Mouse (Mus musculus) midbrain, embryonic 14.5 days (tissue): ENCODE data around the gene 1700092M07Rik. TPM values are rescaled to one million over a fixed set of nuclear protein-coding genes. Genes with fewer than 3 reads are reported as not detected.

Source experiments
- ATAC-seq: fragments of 200-750 bp; cut with Nextera tagmentation; 2 replicates; pipeline ENCODE4 v1.8.0; 2017; ENCODE audit warnings: moderate number of reproducible peaks, moderate library complexity; ENCODE audit not compliant: low FRiP score, low TSS enrichment
- DNase-seq: peaks from one replicate; pipeline ENCODE4 v3.0.0-alpha.2; 2015
- H3K27ac ChIP-seq: fragments of 300-500 bp; sonication (generic); replicated peaks from 2 replicates; pipeline ENCODE4 v1.5.1; 2014; ENCODE audit warnings: mild to moderate bottlenecking, low read depth, low read length, moderate library complexity
- H3K27me3 ChIP-seq: fragments of 300-500 bp; sonication (generic); 2 replicates; pipeline ENCODE4 v1.6.1; 2014; ENCODE audit warnings: low read length, control low read depth, mixed read lengths; ENCODE audit not compliant: control insufficient read depth, insufficient read depth
- H3K36me3 ChIP-seq: fragments of 300-500 bp; sonication (generic); 2 replicates; pipeline ENCODE4 v1.6.1; 2014; ENCODE audit warnings: low read length, control low read depth; ENCODE audit not compliant: control insufficient read depth, insufficient read depth
- H3K4me1 ChIP-seq: fragments of 300-500 bp; sonication (generic); 2 replicates; pipeline ENCODE4 v1.6.1; 2014; ENCODE audit warnings: mild to moderate bottlenecking, antibody characterized with exemption, low read length, control low read depth; ENCODE audit not compliant: control insufficient read depth, insufficient read depth
- H3K4me2 ChIP-seq: fragments of 300-500 bp; sonication (generic); 2 replicates; pipeline ENCODE4 v1.6.1; 2014; ENCODE audit warnings: mild to moderate bottlenecking, low read length, moderate library complexity
- H3K4me3 ChIP-seq: fragments of 300-500 bp; sonication (generic); replicated peaks from 2 replicates; pipeline ENCODE4 v1.5.1; 2014; ENCODE audit warnings: low read depth, low read length
- H3K9ac ChIP-seq: fragments of 300-500 bp; sonication (generic); replicated peaks from 2 replicates; pipeline ENCODE4 v1.6.1; 2014; ENCODE audit warnings: mild to moderate bottlenecking, low read length, moderate library complexity
- H3K9me3 ChIP-seq: fragments of 300-500 bp; sonication (generic); 2 replicates; pipeline ENCODE4 v1.6.1; 2016; ENCODE audit warnings: low read length, control low read depth, mixed read lengths; ENCODE audit not compliant: control insufficient read depth
- WGBS: fragments of 180-500 bp; shearing (Covaris S2); extraction: QIAGEN DNeasy Blood & Tissue Kit; methylation state at CpG from one replicate; pipeline ENCODE4 v1.1.7; 2014; 5-methylcytosine and 5-hydroxymethylcytosine counted together
- polyA plus RNA-seq: library from polyadenylated mRNA; unstranded; fragments of >200 nt; fragmentation: Nextera tagmentation; extraction: Ambion mirVana; gene quantifications from 2 replicates; pipeline ENCODE4 v1.2.1, GENCODE M21; 2014

The 1700092M07Rik gene
- polyA plus RNA-seq, 1 experiment from 2014 or later: 1.1 TPM

GRCm38 (mm10) chr19:8722559-8722906 lies 18.0 kb upstream of the 1700092M07Rik start:
- Histone ChIP-seq H3K27ac (peak overlapping the region; percentile 95), H3K4me3 (peak overlapping the region; percentile 56), H3K27me3 (no peaks in the 10 kb centered on the region), H3K9me3 (no peaks in the 10 kb centered on the region), H3K36me3 (peaks cover 28% of the 10 kb centered on the region), H3K9ac (peak overlapping the region; percentile 92), H3K4me1 (peaks cover 33% of the 10 kb centered on the region), H3K4me2 (peak overlapping the region; percentile 84)
- WGBS: 2% methylated on average over 5 of the region's 5 CpGs
- DNase-seq (no peak), ATAC-seq (0 out of 2 replicates have a peak, but pooled peaks have one; percentile 0)

GRCm38 (mm10) chr19:8722907-8723573 lies 17.5 kb upstream of the 1700092M07Rik start, which contains the start of gene Slc3a2:
Slc3a2 (minus strand) TSS chr19:8723369.
- H3K27ac ChIP-seq: peak within 1 kb of the TSS; percentile 95
- peak; percentile 96 for ATAC-seq
- no peaks in the 10 kb centered on the region for H3K27me3 ChIP-seq
- WGBS: under 1% methylated on average over 50 of the region's 50 CpGs
- H3K9me3 ChIP-seq: no peaks in the 10 kb centered on the region
- peaks cover 28% of the 10 kb centered on the region for H3K36me3 ChIP-seq
- H3K4me2 ChIP-seq: peak within 1 kb of the TSS; percentile 84
- peak; percentile 99 for DNase-seq
- peak within 1 kb of the TSS; percentile 56 for H3K4me3 ChIP-seq
- peak within 1 kb of the TSS; percentile 92 for H3K9ac ChIP-seq
- H3K4me1 ChIP-seq: peaks cover 33% of the 10 kb centered on the region

- no peaks in the 10 kb centered on the region for H3K27me3 ChIP-seq
- DNase-seq: peak; percentile 47
- peaks cover 33% of the 10 kb centered on the region for H3K4me1 ChIP-seq
- no peaks in the 10 kb centered on the region for H3K9me3 ChIP-seq
- WGBS: under 1% methylated on average over 20 of the region's 20 CpGs
- peak overlapping the region; percentile 46 for H3K27ac ChIP-seq
- H3K9ac ChIP-seq: peak overlapping the region; percentile 75
- no peak for ATAC-seq
- H3K4me3 ChIP-seq: peak overlapping the region; percentile 56
- H3K4me2 ChIP-seq: peak overlapping the region; percentile 84
- peaks cover 28% of the 10 kb centered on the region for H3K36me3 ChIP-seq
Observed at GRCm38 (mm10) chr19:8723574-8724346, 16.8 kb upstream of the 1700092M07Rik start.

GRCm38 (mm10) chr19:8724392-8724791 lies 16.1 kb upstream of the 1700092M07Rik start:
- H3K9me3 ChIP-seq: no peaks in the 10 kb centered on the region
- no peak overlapping the region for H3K27ac ChIP-seq
- H3K4me2 ChIP-seq: peak overlapping the region; percentile 84
- no peak for DNase-seq
- ATAC-seq: no peak
- H3K9ac ChIP-seq: peak overlapping the region; percentile 75
- H3K36me3 ChIP-seq: peaks cover 28% of the 10 kb centered on the region
- peak overlapping the region; percentile 56 for H3K4me3 ChIP-seq
- peaks cover 33% of the 10 kb centered on the region for H3K4me1 ChIP-seq
- WGBS: 3% methylated on average over 2 of the region's 2 CpGs
- no peaks in the 10 kb centered on the region for H3K27me3 ChIP-seq

- peak overlapping the region; percentile 56 for H3K4me3 ChIP-seq
- no peak overlapping the region for H3K27ac ChIP-seq
- ATAC-seq (no peak), DNase-seq (no peak)
- peak overlapping the region; percentile 75; the same call in 1 of the 2 replicates for H3K9ac ChIP-seq
- peaks cover 33% of the 10 kb centered on the region for H3K4me1 ChIP-seq
- H3K27me3 ChIP-seq: no peaks in the 10 kb centered on the region
- no peaks in the 10 kb centered on the region for H3K9me3 ChIP-seq
- H3K4me2 ChIP-seq: peak overlapping the region; percentile 84
- peaks cover 28% of the 10 kb centered on the region for H3K36me3 ChIP-seq
- WGBS: 51% methylated on average over 4 of the region's 4 CpGs
Observed at GRCm38 (mm10) chr19:8725081-8725613, 15.4 kb upstream of the 1700092M07Rik start.

GRCm38 (mm10) chr19:8726609-8727390 lies 13.7 kb upstream of the 1700092M07Rik start:
- H3K4me3 ChIP-seq: no peak overlapping the region
- 19% methylated on average over 3 of the region's 3 CpGs for WGBS
- DNase-seq: no peak
- H3K27me3 ChIP-seq: no peaks in the 10 kb centered on the region
- H3K27ac ChIP-seq: no peak overlapping the region
- no peak overlapping the region for H3K4me2 ChIP-seq
- peaks cover 27% of the 10 kb centered on the region for H3K4me1 ChIP-seq
- peaks cover 28% of the 10 kb centered on the region for H3K36me3 ChIP-seq
- H3K9me3 ChIP-seq: no peaks in the 10 kb centered on the region
- no peak overlapping the region for H3K9ac ChIP-seq
- ATAC-seq: no peak

GRCm38 (mm10) chr19:8727495-8728114 lies 12.9 kb upstream of the 1700092M07Rik start:
- Histone ChIP-seq H3K27ac (no peak overlapping the region), H3K9me3 (no peaks in the 10 kb centered on the region), H3K4me2 (no peak overlapping the region), H3K27me3 (no peaks in the 10 kb centered on the region), H3K4me3 (no peak overlapping the region), H3K4me1 (peaks cover 19% of the 10 kb centered on the region), H3K36me3 (peaks cover 28% of the 10 kb centered on the region), H3K9ac (no peak overlapping the region)
- ATAC-seq (no peak), DNase-seq (no peak)
- WGBS: 37% methylated on average over 5 of the region's 5 CpGs
